Mouse (Mus musculus) brain, embryonic 14.5 days (tissue): Measurements from ENCODE around the gene Ubr2.

ENCODE experiments used
- CTCF ChIP-seq: fragments of 200-500 bp; IDR thresholded peaks from 2 replicates; pipeline ENCODE4 v1.5.1; 2012; ENCODE audit warnings: inconsistent platforms, mild to moderate bottlenecking, moderate library complexity, borderline replicate concordance; ENCODE audit not compliant: insufficient read depth, insufficient read length; ENCODE audit errors: extremely low read depth
- POLR2A ChIP-seq: fragments of 200-500 bp; IDR thresholded peaks from 2 replicates; pipeline ENCODE4 v1.6.1; 2012; ENCODE audit warnings: mild to moderate bottlenecking, inconsistent platforms, borderline replicate concordance; ENCODE audit not compliant: poor library complexity, insufficient read depth, insufficient read length, severe bottlenecking; ENCODE audit errors: extremely low read depth

GRCm38 (mm10) chr17:46885218-46885909 is 125.0 kb downstream of the Ubr2 start:
- TF ChIP-seq POLR2A (no peak), CTCF (no peak)
